Mouse (Mus musculus) intestine, embryonic 14.5 days (tissue): ENCODE data around the gene Vgll4. TPM values are rescaled to one million over a fixed set of nuclear protein-coding genes. Genes with fewer than 3 reads are reported as not detected.

Experiments
- ATAC-seq: fragments of 200-750 bp; cut with Nextera tagmentation; replicated peaks from 2 replicates; pipeline ENCODE4 v1.8.0; 2017; ENCODE audit warnings: low read depth, moderate number of reproducible peaks, moderate TSS enrichment, moderate library complexity; ENCODE audit not compliant: low FRiP score, low TSS enrichment
- DNase-seq: peaks from one replicate; pipeline ENCODE4 v3.0.0-alpha.2; 2018; ENCODE audit warnings: low spot score
- H3K27ac ChIP-seq: fragments of 300-500 bp; sonication (generic); 2 replicates; pipeline ENCODE4 v1.5.1; 2014; ENCODE audit warnings: low read depth, mild to moderate bottlenecking, control low read depth
- H3K27me3 ChIP-seq: fragments of 300-500 bp; sonication (generic); replicated peaks from 2 replicates; pipeline ENCODE4 v1.6.1; 2014; ENCODE audit warnings: low read length, control low read depth; ENCODE audit not compliant: control insufficient read depth, insufficient read depth
- H3K36me3 ChIP-seq: fragments of 300-500 bp; sonication (generic); 2 replicates; pipeline ENCODE4 v1.6.1; 2014; ENCODE audit warnings: low read length, control low read depth; ENCODE audit not compliant: control insufficient read depth, insufficient read depth
- H3K4me1 ChIP-seq: fragments of 300-500 bp; sonication (generic); replicated peaks from 2 replicates; pipeline ENCODE4 v1.6.1; 2014; ENCODE audit warnings: low read length, control low read depth, mixed read lengths; ENCODE audit not compliant: control insufficient read depth, insufficient read depth
- H3K4me2 ChIP-seq: fragments of 300-500 bp; sonication (generic); 2 replicates; pipeline ENCODE4 v1.6.1; 2014; ENCODE audit warnings: low read length
- H3K4me3 ChIP-seq: fragments of 300-500 bp; sonication (generic); 2 replicates; pipeline ENCODE4 v1.5.1; 2014; ENCODE audit warnings: low read depth, low read length, control low read depth, mixed read lengths
- H3K9ac ChIP-seq: fragments of 300-500 bp; sonication (generic); 2 replicates; pipeline ENCODE4 v1.6.1; 2014; ENCODE audit warnings: mild to moderate bottlenecking, low read length
- H3K9me3 ChIP-seq: fragments of 300-500 bp; sonication (generic); 2 replicates; pipeline ENCODE4 v1.6.1; 2016; ENCODE audit warnings: low read length, control low read depth; ENCODE audit not compliant: control insufficient read depth
- WGBS: fragments of 180-500 bp; shearing (Covaris S2); extraction: QIAGEN DNeasy Blood & Tissue Kit; methylation state at CpG from one replicate; pipeline ENCODE4 v1.1.7; 2014; 5-methylcytosine and 5-hydroxymethylcytosine counted together
- polyA plus RNA-seq: library from polyadenylated mRNA; unstranded; fragments of >200 nt; fragmentation: Nextera tagmentation; extraction: Ambion mirVana; gene quantifications from 2 replicates; pipeline ENCODE4 v1.2.1, GENCODE M21; 2014

Gene Vgll4
- polyA plus RNA-seq, 1 experiment from 2014 or later: 72.0 TPM

DNA sequence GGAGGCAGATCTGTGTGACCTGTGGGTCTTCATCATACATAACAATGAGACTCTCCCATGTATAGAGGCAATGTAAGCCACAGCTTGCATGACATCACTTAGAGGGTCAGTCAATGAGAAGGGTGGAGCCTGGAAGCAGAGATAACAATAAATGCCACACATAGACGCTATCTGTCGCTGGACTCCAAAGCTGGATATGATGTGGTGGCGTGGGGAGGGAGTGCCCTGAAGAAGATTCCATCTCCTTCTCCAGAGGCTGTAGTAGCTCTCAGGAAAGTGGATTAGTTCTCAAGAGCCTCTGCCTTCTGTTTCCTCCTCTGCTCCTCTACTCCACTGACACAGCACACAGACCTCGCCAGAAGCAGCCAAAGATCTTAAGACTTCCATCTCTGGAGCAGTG lies 89.0 kb downstream of the Vgll4 start:
- Histone ChIP-seq H3K9me3 (no peaks in the 10 kb centered on the region), H3K27me3 (no peaks in the 10 kb centered on the region), H3K4me2 (no peak overlapping the region), H3K4me1 (peaks cover 71% of the 10 kb centered on the region), H3K27ac (0 out of 2 replicates have a peak overlapping the region, but pooled peaks have one; percentile 7), H3K9ac (no peak overlapping the region), H3K36me3 (peaks cover 19% of the 10 kb centered on the region), H3K4me3 (no peak overlapping the region)
- DNase-seq: no peak
- WGBS: 46% methylated on average over 4 of the region's 4 CpGs
- ATAC-seq: no peak

- Histone ChIP-seq H3K27me3 (no peaks in the 10 kb centered on the region), H3K9ac (no peak overlapping the region), H3K36me3 (0 out of 2 replicates have a peak, but pooled peaks cover 2% of the 10 kb centered on the region), H3K4me2 (no peak overlapping the region), H3K9me3 (no peaks in the 10 kb centered on the region), H3K27ac (no peak overlapping the region), H3K4me1 (peaks cover 85% of the 10 kb centered on the region), H3K4me3 (no peak overlapping the region)
- 69% methylated on average over 19 of the region's 19 CpGs for WGBS
- no peak for ATAC-seq
- no peak for DNase-seq
Observed at GRCm38 (mm10) chr6:114878841-114879520, 90.8 kb downstream of the Vgll4 start.

DNA sequence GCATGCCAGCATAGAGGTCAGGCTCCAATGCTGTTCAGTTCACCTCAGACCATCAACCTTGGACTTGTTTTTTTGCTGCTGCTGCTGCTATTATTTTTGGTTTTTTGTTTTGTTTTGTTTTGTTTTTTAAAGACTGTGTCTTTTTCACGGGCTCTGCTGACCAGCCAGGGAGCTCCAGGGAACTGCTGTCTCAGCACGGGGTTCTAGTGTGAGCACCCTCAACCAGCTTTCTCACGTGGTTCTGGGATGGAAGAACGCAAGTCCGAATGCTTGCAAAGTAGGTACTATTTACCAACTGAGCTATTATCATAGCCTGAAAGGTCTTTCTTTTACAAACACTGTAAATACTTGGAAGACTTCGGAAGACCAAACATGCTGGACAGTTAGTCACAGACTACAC lies 93.2 kb downstream of the Vgll4 start:
- no peak overlapping the region for H3K4me3 ChIP-seq
- H3K27me3 ChIP-seq: no peaks in the 10 kb centered on the region
- H3K9me3 ChIP-seq: no peaks in the 10 kb centered on the region
- ATAC-seq (no peak), DNase-seq (no peak)
- 61% methylated on average over 6 of the region's 6 CpGs for WGBS
- H3K4me1 ChIP-seq: peaks cover 78% of the 10 kb centered on the region
- no peak overlapping the region for H3K9ac ChIP-seq
- no peak overlapping the region for H3K4me2 ChIP-seq
- H3K27ac ChIP-seq: peak overlapping the region; percentile 97; the same call in 1 of the 2 replicates
- H3K36me3 ChIP-seq: 0 out of 2 replicates have a peak, but pooled peaks cover 2% of the 10 kb centered on the region

GRCm38 (mm10) chr6:114876033-114876432 lies 93.8 kb downstream of the Vgll4 start:
- Histone ChIP-seq H3K4me3 (no peak overlapping the region), H3K4me2 (peak overlapping the region; percentile 95; the same call in 1 of the 2 replicates), H3K4me1 (peaks cover 77% of the 10 kb centered on the region), H3K9me3 (no peaks in the 10 kb centered on the region; the same call in 1 of the 2 replicates), H3K36me3 (0 out of 2 replicates have a peak, but pooled peaks cover 2% of the 10 kb centered on the region), H3K27ac (peak overlapping the region; percentile 97), H3K27me3 (no peaks in the 10 kb centered on the region), H3K9ac (peak overlapping the region; percentile 68; the same call in 1 of the 2 replicates)
- DNase-seq: no peak
- 30% methylated on average over 4 of the region's 4 CpGs for WGBS
- ATAC-seq: no peak

- Histone ChIP-seq H3K27me3 (no peaks in the 10 kb centered on the region), H3K4me2 (peak overlapping the region; percentile 95), H3K9ac (peak overlapping the region; percentile 68), H3K4me1 (peaks cover 73% of the 10 kb centered on the region), H3K27ac (peak overlapping the region; percentile 97), H3K9me3 (no peaks in the 10 kb centered on the region; the same call in 1 of the 2 replicates), H3K4me3 (peak overlapping the region; percentile 45), H3K36me3 (0 out of 2 replicates have a peak, but pooled peaks cover 2% of the 10 kb centered on the region)
- under 1% methylated on average over 18 of the region's 18 CpGs for WGBS
- peak; percentile 86 for ATAC-seq
- DNase-seq: peak; percentile 98
Observed at GRCm38 (mm10) chr6:114875018-114875558, 94.7 kb downstream of the Vgll4 start.

- peaks cover 77% of the 10 kb centered on the region for H3K4me1 ChIP-seq
- peak; percentile 54 for ATAC-seq
- 16% methylated on average over 19 of the region's 19 CpGs for WGBS
Observed at GRCm38 (mm10) chr6:114874138-114874928, 95.5 kb downstream of the Vgll4 start.

GRCm38 (mm10) chr6:114873808-114874137 lies 96.0 kb downstream of the Vgll4 start:
- peaks cover 73% of the 10 kb centered on the region for H3K4me1 ChIP-seq
- H3K27me3 ChIP-seq: no peaks in the 10 kb centered on the region
- 0 out of 2 replicates have a peak, but pooled peaks cover 1% of the 10 kb centered on the region for H3K36me3 ChIP-seq
- H3K27ac ChIP-seq: peak overlapping the region; percentile 97
- no peaks in the 10 kb centered on the region; the same call in 1 of the 2 replicates for H3K9me3 ChIP-seq
- DNase-seq: no peak
- peak overlapping the region; percentile 45 for H3K4me3 ChIP-seq
- H3K4me2 ChIP-seq: peak overlapping the region; percentile 95
- 71% methylated on average over 3 of the region's 3 CpGs for WGBS
- no peak overlapping the region; the same call in 1 of the 2 replicates for H3K9ac ChIP-seq
- ATAC-seq: no peak

More at GRCm38 (mm10) chr6:114874138-114874928, 95.5 kb downstream of the Vgll4 start:
- no peaks in the 10 kb centered on the region; the same call in 1 of the 2 replicates for H3K9me3 ChIP-seq
- no peak for DNase-seq
- H3K4me2 ChIP-seq: peak overlapping the region; percentile 95
- no peaks in the 10 kb centered on the region for H3K27me3 ChIP-seq
- peak overlapping the region; percentile 97 for H3K27ac ChIP-seq
- peak overlapping the region; percentile 68 for H3K9ac ChIP-seq
- 0 out of 2 replicates have a peak, but pooled peaks cover 2% of the 10 kb centered on the region for H3K36me3 ChIP-seq
- H3K4me3 ChIP-seq: peak overlapping the region; percentile 45

DNA sequence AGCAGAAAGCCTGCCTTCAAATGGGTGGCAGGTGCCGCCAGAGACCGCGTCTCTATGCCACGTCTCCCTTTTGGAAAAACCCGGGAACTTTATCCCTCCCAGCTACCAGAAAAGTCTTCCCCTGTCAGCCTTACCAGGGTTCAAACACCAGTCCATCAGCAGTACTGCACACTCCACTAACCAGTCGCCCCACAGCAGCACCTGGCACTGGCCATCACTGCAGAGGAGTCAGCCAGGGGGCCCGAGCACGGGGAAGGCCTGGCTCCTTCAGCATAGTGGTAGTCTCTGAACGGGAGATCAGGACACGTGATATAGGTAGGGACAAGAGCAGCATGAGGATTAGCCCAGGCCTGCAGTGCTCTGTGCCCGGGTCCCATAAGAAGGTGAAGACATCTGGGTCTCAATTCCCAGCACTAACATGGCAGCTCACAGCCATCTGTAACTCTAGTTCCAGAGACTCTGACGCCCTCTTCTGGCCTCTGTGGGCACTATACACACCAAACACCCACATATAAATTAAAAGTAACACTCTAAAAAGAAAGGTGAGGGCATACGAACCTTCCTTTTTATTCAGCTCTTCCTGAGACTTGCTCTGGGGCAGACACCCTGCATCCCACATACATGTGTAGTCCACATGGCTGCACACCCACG lies 98.7 kb downstream of the Vgll4 start:
- H3K4me1 ChIP-seq: peaks cover 51% of the 10 kb centered on the region

More for the DNA sequence above, 98.7 kb downstream of the Vgll4 start:
- Histone ChIP-seq H3K36me3 (no peaks in the 10 kb centered on the region), H3K4me2 (no peak overlapping the region), H3K9me3 (no peaks in the 10 kb centered on the region; the same call in 1 of the 2 replicates), H3K27me3 (no peaks in the 10 kb centered on the region), H3K4me3 (no peak overlapping the region), H3K9ac (no peak overlapping the region), H3K27ac (no peak overlapping the region)
- 90% methylated on average over 14 of the region's 14 CpGs for WGBS
- ATAC-seq (no peak), DNase-seq (no peak)
